Mouse (Mus musculus): Measurements from ENCODE around the gene Zfp414.

Zfp414 gene

GRCm38 (mm10) chr17:33649781-33650475, 21.0 kb downstream of the Zfp414 start:
- DNase-seq (ENCODE audit: low spot score): no peak

- DNase-seq (ENCODE audit: low spot score): no peak
These were observed 37.9 kb downstream of the Zfp414 start for GRCm38 (mm10) chr17:33666813-33667212.

DNA sequence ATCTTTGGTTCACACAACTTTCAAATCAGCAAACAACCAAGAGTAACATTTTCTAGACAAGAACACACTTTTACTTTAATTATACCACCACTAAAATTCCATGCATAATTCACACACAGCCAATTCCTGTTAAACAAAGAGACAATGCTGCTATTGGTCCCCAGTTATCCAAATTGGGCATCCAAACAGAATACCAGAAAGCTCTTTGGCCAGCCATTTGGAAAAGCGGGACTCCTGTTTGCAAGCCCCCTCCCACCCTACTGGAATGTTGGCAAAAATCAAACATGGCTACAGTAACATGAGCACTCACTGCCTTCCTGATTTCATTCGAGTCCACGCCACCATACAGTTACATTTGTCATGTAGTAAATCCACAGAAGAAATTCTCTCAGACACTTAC, 40.8 kb downstream of the Zfp414 start:
- no peak for DNase-seq (ENCODE audit: low spot score)

DNA sequence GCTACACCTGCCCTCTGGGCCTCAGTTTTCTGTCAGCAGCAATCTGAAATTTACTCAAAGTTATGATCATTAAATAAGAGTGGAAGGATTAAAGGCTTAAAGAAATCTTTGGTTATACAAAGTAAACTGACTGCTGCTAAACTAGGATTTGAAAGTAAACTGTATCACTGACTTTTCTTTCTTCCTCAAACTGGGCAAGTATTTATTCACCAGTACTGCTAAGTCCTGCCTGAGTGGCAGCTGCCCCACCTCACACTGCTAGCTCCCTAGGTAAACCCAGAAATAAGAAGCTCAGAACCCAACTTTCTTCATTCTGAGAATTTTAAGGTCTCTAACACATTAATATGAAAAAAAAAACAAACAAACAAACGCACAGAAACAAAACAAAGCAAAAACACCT, 44.9 kb downstream of the Zfp414 start:
- DNase-seq (ENCODE audit: low spot score): no peak

DNA sequence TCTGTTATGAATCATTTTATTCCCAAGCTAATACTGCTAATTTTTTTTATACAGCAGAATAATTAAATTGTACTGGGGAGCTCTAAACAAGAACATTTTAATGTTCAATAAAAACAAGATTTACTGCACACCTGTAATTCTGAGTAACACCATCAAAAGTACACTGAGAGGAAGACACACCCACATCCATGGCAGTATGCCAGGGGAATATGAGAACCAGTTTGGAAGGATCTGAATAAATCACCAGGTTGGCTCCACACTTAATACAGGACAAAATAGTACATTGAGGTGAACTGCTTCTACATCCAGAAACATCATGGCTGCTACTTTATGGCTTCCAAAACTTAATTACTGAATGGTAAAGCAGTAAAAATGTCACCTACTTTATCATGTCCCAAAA, 46.6 kb downstream of the Zfp414 start:
- DNase-seq (ENCODE audit: low spot score): no peak

DNA sequence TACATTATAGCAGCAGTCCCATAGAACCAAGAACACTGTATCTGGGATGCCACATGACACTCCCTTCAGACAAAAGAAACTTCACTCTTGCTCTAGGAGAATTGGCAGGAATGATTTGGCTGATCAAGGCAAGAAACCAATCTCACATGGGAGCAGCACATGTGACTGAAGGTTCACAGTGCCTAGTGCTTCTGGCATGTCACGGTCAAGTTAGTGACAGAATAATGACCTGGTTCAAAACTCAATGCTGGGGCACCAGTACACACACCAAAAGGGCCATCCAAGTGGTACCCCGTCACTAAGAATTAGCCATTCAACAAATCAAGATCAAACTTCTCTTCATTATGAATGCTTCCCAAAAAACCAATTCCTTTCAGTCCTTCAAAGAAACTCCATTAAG, 47.2 kb downstream of the Zfp414 start:
- DNase-seq (ENCODE audit: low spot score): no peak

- DNase-seq (ENCODE audit: low spot score): no peak
These were observed 49.9 kb downstream of the Zfp414 start for GRCm38 (mm10) chr17:33678771-33679170.
